35 mouse cellular contexts compared by ENCODE assay signal in genomic region chr8:80197680-80198079, GRCm38 (mm10).
"Had no signal": no experiment of that assay in that cellular context is flagged by ENCODE, and none has a peak within 500 bp of the region (broad histone marks: within the 10 kb centered on the region; RNA-seq: fewer than 3 reads in every experiment).

No protein-coding gene starts in this region.

- DNase-seq: heart, postnatal 10 days; heart, postnatal 14 days; heart, postnatal 36 days; heart, postnatal 4 days; kidney, adult 11 months; kidney, adult 18-20 months; kidney, adult 2 months; kidney, adult 8-10 months; kidney, adult 9 months; kidney, postnatal 10 days; kidney, postnatal 14 days; kidney, postnatal 25 days; kidney, postnatal 36 days; kidney, postnatal 4 days; layer of hippocampus, adult 9-11 months; layer of hippocampus, postnatal 36 days had no signal

- H3K4me2 ChIP-seq: heart, embryonic 11.5 days; heart, embryonic 12.5 days; heart, embryonic 13.5 days; heart, embryonic 15.5 days; hindbrain, embryonic 12.5 days; hindbrain, embryonic 13.5 days; hindbrain, embryonic 14.5 days; hindbrain, embryonic 15.5 days; intestine, embryonic 15.5 days; kidney, embryonic 15.5 days had no signal

- ATAC-seq: hindbrain, embryonic 16.5 days; hindbrain, postnatal 0 days; inflammation-experienced regulatory T-cells, adult 6 months; intestine, embryonic 15.5 days; intestine, embryonic 16.5 days; intestine, postnatal 0 days had no signal

- H3K9ac ChIP-seq: heart, embryonic 12.5 days; heart, embryonic 13.5 days; heart, embryonic 15.5 days; hindbrain, embryonic 12.5 days; hindbrain, embryonic 13.5 days; hindbrain, embryonic 14.5 days; hindbrain, embryonic 15.5 days; intestine, embryonic 15.5 days; kidney, embryonic 15.5 days had no signal

- H3K9me3 ChIP-seq: heart, embryonic 10.5 days; heart, embryonic 12.5 days; heart, embryonic 13.5 days; heart, embryonic 15.5 days; hindbrain, embryonic 10.5 days; hindbrain, embryonic 12.5 days; hindbrain, embryonic 13.5 days; hindbrain, embryonic 15.5 days; intestine, embryonic 15.5 days; kidney, embryonic 15.5 days had no signal

- H3K4me3 ChIP-seq: heart, embryonic 10.5 days; heart, embryonic 12.5 days; heart, embryonic 13.5 days; heart, embryonic 15.5 days; hindbrain, embryonic 10.5 days; hindbrain, embryonic 12.5 days; hindbrain, embryonic 13.5 days; hindbrain, embryonic 15.5 days; intestine, embryonic 15.5 days; kidney, embryonic 15.5 days; layer of hippocampus, adult 2 months had no signal

- H3K27me3 ChIP-seq: heart, embryonic 12.5 days; heart, embryonic 13.5 days; heart, embryonic 15.5 days; hindbrain, embryonic 12.5 days; hindbrain, embryonic 13.5 days; hindbrain, embryonic 15.5 days; intestine, embryonic 15.5 days; kidney, embryonic 15.5 days had no signal

- H3K36me3 ChIP-seq: heart, embryonic 10.5 days; heart, embryonic 12.5 days; heart, embryonic 13.5 days; heart, embryonic 15.5 days; hindbrain, embryonic 10.5 days; hindbrain, embryonic 12.5 days; hindbrain, embryonic 13.5 days; hindbrain, embryonic 15.5 days; intestine, embryonic 15.5 days; kidney, embryonic 15.5 days had no signal

- H3K4me1 ChIP-seq: heart, embryonic 10.5 days; heart, embryonic 12.5 days; heart, embryonic 13.5 days; heart, embryonic 15.5 days; hindbrain, embryonic 10.5 days; hindbrain, embryonic 12.5 days; hindbrain, embryonic 13.5 days; hindbrain, embryonic 15.5 days; intestine, embryonic 15.5 days; kidney, embryonic 15.5 days had no signal

- H3K27ac ChIP-seq: heart, embryonic 10.5 days; heart, embryonic 13.5 days; heart, embryonic 15.5 days; hindbrain, embryonic 10.5 days; hindbrain, embryonic 12.5 days; hindbrain, embryonic 13.5 days; hindbrain, embryonic 14.5 days; hindbrain, embryonic 15.5 days; hindbrain, postnatal 0 days; intestine, embryonic 15.5 days; kidney, embryonic 15.5 days; kidney, postnatal 0 days; layer of hippocampus, adult 2 months had no signal
